Mouse (Mus musculus): ENCODE data around the gene Grin2a. TPM values are rescaled to one million over a fixed set of nuclear protein-coding genes. Genes with fewer than 3 reads are reported as not detected.

The Grin2a gene
- polyA plus RNA-seq, 1 experiment, result 0.06 TPM

Other genes starting within 250 kb of the Grin2a start
- 0.31 and 0.63 TPM in 2 replicates for gene Rpl39l, start 174.7 kb upstream of the Grin2a start, polyA plus RNA-seq (2012; rRNA removed)
- 0.03 TPM in 1 of 2 replicates, not detected in the other for gene Atf7ip2, start 197.2 kb upstream of the Grin2a start, polyA plus RNA-seq (2012; rRNA removed)

Measured in urinary bladder, adult 2 months (tissue).